Mouse (Mus musculus) stomach, postnatal 0 days (tissue): Measurements from ENCODE around the gene Gna11. TPM values are rescaled to one million over a fixed set of nuclear protein-coding genes. Genes with fewer than 3 reads are reported as not detected.

Source experiments
- ATAC-seq: fragments of 200-750 bp; cut with Nextera tagmentation; 2 replicates; pipeline ENCODE4 v1.8.0; 2017; ENCODE audit not compliant: low FRiP score, low TSS enrichment
- DNase-seq: peaks from one replicate; pipeline ENCODE4 v3.0.0-alpha.2; 2016; ENCODE audit warnings: low spot score
- H3K27ac ChIP-seq: fragments of 300-500 bp; sonication (generic); replicated peaks from 2 replicates; pipeline ENCODE4 v1.5.1; 2014; ENCODE audit warnings: mild to moderate bottlenecking, control low read depth
- H3K27me3 ChIP-seq: fragments of 300-500 bp; sonication (generic); 2 replicates; pipeline ENCODE4 v1.6.1; 2014; ENCODE audit warnings: low read length; ENCODE audit not compliant: control insufficient read depth, insufficient read depth
- H3K36me3 ChIP-seq: fragments of 300-500 bp; sonication (generic); 2 replicates; pipeline ENCODE4 v1.6.1; 2014; ENCODE audit warnings: low read length, mixed read lengths; ENCODE audit not compliant: control insufficient read depth, insufficient read depth
- H3K4me1 ChIP-seq: fragments of 300-500 bp; sonication (generic); replicated peaks from 2 replicates; pipeline ENCODE4 v1.6.1; 2014; ENCODE audit warnings: antibody characterized with exemption; ENCODE audit not compliant: control insufficient read depth, insufficient read depth
- H3K4me2 ChIP-seq: fragments of 300-500 bp; sonication (generic); replicated peaks from 2 replicates; pipeline ENCODE4 v1.6.1; 2014; ENCODE audit warnings: low read depth, mild to moderate bottlenecking, control low read depth, moderate library complexity
- H3K4me3 ChIP-seq: fragments of 300-500 bp; sonication (generic); 2 replicates; pipeline ENCODE4 v1.5.1; 2014; ENCODE audit warnings: low read depth, low read length, control low read depth
- H3K9ac ChIP-seq: fragments of 300-500 bp; sonication (generic); 2 replicates; pipeline ENCODE4 v1.6.1; 2014; ENCODE audit warnings: mild to moderate bottlenecking, low read length, control low read depth, mixed read lengths
- H3K9me3 ChIP-seq: fragments of 300-500 bp; sonication (generic); 2 replicates; pipeline ENCODE4 v1.6.1; 2016; ENCODE audit warnings: low read length; ENCODE audit not compliant: control insufficient read depth
- CTCF ChIP-seq: IDR thresholded peaks from 2 replicates; pipeline ENCODE4 v1.5.1; 2016; ENCODE audit warnings: antibody characterized with exemption, low read depth, mild to moderate bottlenecking, moderate library complexity
- EP300 ChIP-seq: optimal IDR thresholded peaks from 2 replicates; pipeline ENCODE3; 2016; ENCODE audit warnings: antibody characterized with exemption
- WGBS: fragments of 180-500 bp; shearing (Covaris S2); extraction: QIAGEN DNeasy Blood & Tissue Kit; methylation state at CpG from one replicate; pipeline ENCODE4 v1.1.7; 2014; 5-methylcytosine and 5-hydroxymethylcytosine counted together
- polyA plus RNA-seq: library from polyadenylated mRNA; unstranded; fragments of >200 nt; fragmentation: Nextera tagmentation; extraction: Ambion mirVana; gene quantifications from 2 replicates; pipeline ENCODE4 v1.2.1, GENCODE M21; 2015

The Gna11 gene
- 62.5 and 70.7 TPM in 2 replicates for polyA plus RNA-seq

- peak within 1 kb of the TSS; percentile 98 for H3K4me2 ChIP-seq
- no peaks in the 10 kb centered on the region for H3K27me3 ChIP-seq
- H3K4me3 ChIP-seq: peak within 1 kb of the TSS; percentile 90
- TF ChIP-seq EP300 (no peak), CTCF (no peak)
- peak within 1 kb of the TSS; percentile 88 for H3K9ac ChIP-seq
- 2% methylated on average over 40 of the region's 59 CpGs for WGBS
- DNase-seq (peak; percentile 100), ATAC-seq (peak; percentile 95)
- no peaks in the 10 kb centered on the region for H3K36me3 ChIP-seq
- H3K4me1 ChIP-seq: peaks cover 2% of the 10 kb centered on the region; the same call in 1 of the 2 replicates
- H3K27ac ChIP-seq: peak within 1 kb of the TSS; percentile 75
- no peaks in the 10 kb centered on the region for H3K9me3 ChIP-seq
Measured at GRCm38 (mm10) chr10:81545161-81545747, at the start of gene Gna11. Gene Gna11, minus strand, starts transcription at chr10:81545190.

- Histone ChIP-seq H3K4me3 (no peak overlapping the region), H3K27ac (no peak overlapping the region), H3K36me3 (no peaks in the 10 kb centered on the region), H3K27me3 (no peaks in the 10 kb centered on the region), H3K9me3 (no peaks in the 10 kb centered on the region), H3K4me2 (no peak overlapping the region), H3K9ac (no peak overlapping the region), H3K4me1 (0 out of 2 replicates have a peak, but pooled peaks cover 2% of the 10 kb centered on the region)
- ATAC-seq (no peak), DNase-seq (no peak)
- 73% methylated on average over 18 of the region's 18 CpGs for WGBS
- TF ChIP-seq CTCF (no peak), EP300 (no peak)
Measured at GRCm38 (mm10) chr10:81593935-81594334, 48.9 kb upstream of the Gna11 start.

GRCm38 (mm10) chr10:81593223-81593622 is 48.2 kb upstream of the Gna11 start:
- TF ChIP-seq EP300 (no peak), CTCF (no peak)
- no peaks in the 10 kb centered on the region for H3K36me3 ChIP-seq
- H3K4me2 ChIP-seq: no peak overlapping the region
- ATAC-seq (no peak), DNase-seq (no peak)
- H3K4me3 ChIP-seq: no peak overlapping the region
- 0 out of 2 replicates have a peak, but pooled peaks cover 2% of the 10 kb centered on the region for H3K4me1 ChIP-seq
- H3K27me3 ChIP-seq: no peaks in the 10 kb centered on the region
- no peak overlapping the region for H3K27ac ChIP-seq
- 62% methylated on average over 4 of the region's 4 CpGs for WGBS
- no peak overlapping the region for H3K9ac ChIP-seq
- H3K9me3 ChIP-seq: no peaks in the 10 kb centered on the region

- DNase-seq (no peak), ATAC-seq (no peak)
- 80% methylated on average over 7 of the region's 7 CpGs for WGBS
Measured at GRCm38 (mm10) chr10:81592631-81593030, 47.6 kb upstream of the Gna11 start.

GRCm38 (mm10) chr10:81591846-81592245 is 46.9 kb upstream of the Gna11 start:
- Histone ChIP-seq H3K4me2 (no peak overlapping the region), H3K4me3 (no peak overlapping the region), H3K9me3 (no peaks in the 10 kb centered on the region), H3K27me3 (no peaks in the 10 kb centered on the region), H3K9ac (no peak overlapping the region), H3K36me3 (no peaks in the 10 kb centered on the region), H3K27ac (no peak overlapping the region), H3K4me1 (0 out of 2 replicates have a peak, but pooled peaks cover 2% of the 10 kb centered on the region)
- ATAC-seq: peak; percentile 11; the same call in 1 of the 2 replicates
- 42% methylated on average over 9 of the region's 9 CpGs for WGBS
- DNase-seq: peak; percentile 35
- TF ChIP-seq EP300 (no peak), CTCF (no peak)

More at GRCm38 (mm10) chr10:81592631-81593030, 47.6 kb upstream of the Gna11 start:
- Histone ChIP-seq H3K4me3 (no peak overlapping the region), H3K4me1 (0 out of 2 replicates have a peak, but pooled peaks cover 2% of the 10 kb centered on the region), H3K9ac (no peak overlapping the region), H3K4me2 (no peak overlapping the region), H3K36me3 (no peaks in the 10 kb centered on the region), H3K27me3 (no peaks in the 10 kb centered on the region), H3K9me3 (no peaks in the 10 kb centered on the region), H3K27ac (no peak overlapping the region)
- no peak for TF ChIP-seq EP300
- TF ChIP-seq CTCF: no peak

- Histone ChIP-seq H3K4me1 (no peaks in the 10 kb centered on the region), H3K9me3 (no peaks in the 10 kb centered on the region), H3K36me3 (no peaks in the 10 kb centered on the region), H3K9ac (no peak overlapping the region), H3K27ac (no peak overlapping the region), H3K27me3 (no peaks in the 10 kb centered on the region), H3K4me2 (no peak overlapping the region), H3K4me3 (no peak overlapping the region)
- 70% methylated on average over 7 of the region's 7 CpGs for WGBS
- no peak for TF ChIP-seq EP300
- TF ChIP-seq CTCF: no peak
- ATAC-seq (no peak), DNase-seq (no peak)
Measured at GRCm38 (mm10) chr10:81588739-81589138, 43.7 kb upstream of the Gna11 start.
